Mouse (Mus musculus): Measurements from ENCODE around the gene 1700003F12Rik. TPM values are rescaled to one million over a fixed set of nuclear protein-coding genes. Genes with fewer than 3 reads are reported as not detected.

1700003F12Rik gene
- polyA plus RNA-seq, 1 experiment, result not detected

Other genes with a start within 250 kb of the 1700003F12Rik start
- not detected in 2 replicates for gene Bpifb9b, start 239.9 kb upstream of the 1700003F12Rik start, polyA plus RNA-seq (2012; rRNA removed)
- 10.7 and 12.1 TPM in 2 replicates for gene Cdk5rap1, start 174.1 kb upstream of the 1700003F12Rik start, polyA plus RNA-seq (2012; rRNA removed)
- 9.9 and 13.8 TPM in 2 replicates for gene Snta1, start 139.0 kb upstream of the 1700003F12Rik start, polyA plus RNA-seq (2012; rRNA removed)
- 5.9 and 11.6 TPM in 2 replicates for gene Cbfa2t2, start 110.6 kb upstream of the 1700003F12Rik start, polyA plus RNA-seq (2012; rRNA removed)
- not detected in 2 replicates for gene Actl10, start 4.7 kb downstream of the 1700003F12Rik start, polyA plus RNA-seq (2012; rRNA removed)
- 0.64 and 0.83 TPM in 2 replicates for gene Necab3, start 11.8 kb downstream of the 1700003F12Rik start, polyA plus RNA-seq (2012; rRNA removed)
- gene E2f1, start 22.8 kb downstream of the 1700003F12Rik start, polyA plus RNA-seq (2012; rRNA removed), result 9.2 and 9.5 TPM in 2 replicates
- gene Pxmp4, start 56.6 kb downstream of the 1700003F12Rik start, polyA plus RNA-seq (2012; rRNA removed), result 22.7 and 26.2 TPM in 2 replicates
- gene Zfp341, start 66.2 kb downstream of the 1700003F12Rik start, polyA plus RNA-seq (2012; rRNA removed), result 3.2 and 4.4 TPM in 2 replicates
- gene 4930519P11Rik, start 66.4 kb downstream of the 1700003F12Rik start, polyA plus RNA-seq (2012; rRNA removed), result 0.73 TPM in 1 of 2 replicates, not detected in the other
- 187 and 196 TPM in 2 replicates for gene Chmp4b, start 104.6 kb downstream of the 1700003F12Rik start, polyA plus RNA-seq (2012; rRNA removed)
- not detected in 2 replicates for gene Gm14214, start 222.9 kb downstream of the 1700003F12Rik start, polyA plus RNA-seq (2012; rRNA removed)
- gene Raly, start 244.0 kb downstream of the 1700003F12Rik start, polyA plus RNA-seq (2012; rRNA removed), result 205 and 206 TPM in 2 replicates
- 0.36 and 2.5 TPM in 2 replicates for gene a, start 244.3 kb downstream of the 1700003F12Rik start, polyA plus RNA-seq (2012; rRNA removed)